Mouse (Mus musculus) cortical plate, adult 2 months (tissue): ENCODE measurements at regions not wholly inside any gene's neighbourhood (a gene's known extent, or its start where the extent isn't known, plus 50 kb on each side); places are given as distances from the start of the nearest gene placed in this dataset.

ENCODE experiments used
- CTCF ChIP-seq: fragments of 200-500 bp; IDR thresholded peaks from 2 replicates; pipeline ENCODE4 v1.5.1; 2011; ENCODE audit warnings: mild to moderate bottlenecking, control low read depth, low read length; ENCODE audit not compliant: insufficient read depth; ENCODE audit errors: extremely low read depth
- POLR2A ChIP-seq: fragments of 200-500 bp; IDR thresholded peaks from 2 replicates; pipeline ENCODE4 v1.6.1; 2011; ENCODE audit warnings: mild to moderate bottlenecking, low read length, control low read depth; ENCODE audit not compliant: insufficient read depth; ENCODE audit errors: extremely low read depth

DNA sequence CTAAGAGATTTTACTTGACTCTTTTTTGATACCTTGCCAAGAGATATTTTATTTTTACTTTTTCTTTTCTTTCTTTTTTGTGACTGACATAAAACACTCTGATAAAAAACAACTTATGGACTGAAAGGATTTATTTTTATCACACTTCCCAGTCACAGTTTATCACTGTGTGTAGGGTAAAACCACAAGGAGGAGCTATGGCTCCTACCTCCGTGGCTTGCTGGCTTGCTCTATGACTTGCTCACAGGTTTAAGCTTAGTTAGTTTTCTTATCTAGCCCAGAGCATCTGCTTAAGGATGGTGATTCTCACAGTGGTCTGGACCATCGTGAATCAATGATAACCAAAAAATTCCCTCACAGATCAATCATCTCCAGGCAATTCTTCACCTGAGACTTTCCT lies 221.4 kb downstream of the 1700017N19Rik start:
- TF ChIP-seq CTCF, result peak; percentile 34; the same call in 1 of the 2 replicates
- TF ChIP-seq POLR2A, result no peak
